Mouse (Mus musculus): ENCODE data around the gene Pigt.

GRCm38 (mm10) chr2:164531169-164531568, 33.8 kb downstream of the Pigt start:
- TF ChIP-seq FLI1 (IDR thresholded peaks at IDR 0.05; ENCODE audit: low read length) (no peak), GATA1 (IDR thresholded peaks at IDR 0.05; ENCODE audit: borderline replicate concordance, low read length) (no peak)

All from megakaryocyte, embryonic 14.5 days (primary cell).